Mouse (Mus musculus) lung, adult 2 months (tissue): Measurements from ENCODE around the gene Gskip.

Source experiments
- CTCF ChIP-seq: fragments of 200-500 bp; IDR thresholded peaks from 2 replicates; pipeline ENCODE4 v1.5.1; 2011; ENCODE audit warnings: mild to moderate bottlenecking, low read length, control low read depth; ENCODE audit not compliant: insufficient read depth
- POLR2A ChIP-seq: fragments of 200-500 bp; IDR thresholded peaks from 2 replicates; pipeline ENCODE4 v1.6.1; 2011; ENCODE audit warnings: low read depth, mild to moderate bottlenecking, control low read depth, low read length, borderline replicate concordance; ENCODE audit errors: extremely low read depth

GRCm38 (mm10) chr12:105683933-105684901 lies at the start of gene Gskip:
- TF ChIP-seq CTCF: no peak
- TF ChIP-seq POLR2A: no peak
